Mouse (Mus musculus) kidney, adult 9 months (tissue): ENCODE results near the gene Trim14.
"Not testable (repeated sequence)": the region's sequence is repeated elsewhere in the genome, so short reads cannot be mapped to it uniquely, and the experiment has no call there.

ENCODE experiments used
- DNase-seq: peaks from one replicate; pipeline ENCODE4 v3.0.0; 2022

The Trim14 gene

GRCm38 (mm10) chr4:46535840-46536361 is at the start of gene Trim14:
Gene Trim14, minus strand, starts transcription at chr4:46536141.
- peak; percentile 41 for DNase-seq

- no peak for DNase-seq
Observed at GRCm38 (mm10) chr4:46585041-46585810, 49.3 kb upstream of the Trim14 start.

DNA sequence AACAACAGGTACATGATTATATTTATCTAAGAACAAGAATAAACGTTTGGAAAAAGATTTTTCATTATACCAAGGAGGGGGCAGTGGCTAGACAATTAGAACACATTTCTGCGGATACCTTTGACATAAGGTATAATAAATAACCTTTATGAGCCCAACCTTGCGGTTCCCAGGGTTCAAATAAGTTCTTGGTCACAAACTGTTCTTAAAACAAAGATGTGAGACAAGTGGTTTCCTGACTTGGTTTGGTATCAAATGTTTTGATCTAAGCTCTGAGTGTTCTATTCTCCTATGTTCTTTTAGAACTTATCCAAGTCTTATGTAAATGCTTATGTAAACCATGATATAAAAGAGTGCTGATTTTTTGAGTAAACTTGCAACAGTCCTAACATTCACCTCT is 48.6 kb upstream of the Trim14 start:
- not testable (repeated sequence) for DNase-seq

GRCm38 (mm10) chr4:46584084-46584483 is 48.1 kb upstream of the Trim14 start:
- not testable (repeated sequence) for DNase-seq

DNA sequence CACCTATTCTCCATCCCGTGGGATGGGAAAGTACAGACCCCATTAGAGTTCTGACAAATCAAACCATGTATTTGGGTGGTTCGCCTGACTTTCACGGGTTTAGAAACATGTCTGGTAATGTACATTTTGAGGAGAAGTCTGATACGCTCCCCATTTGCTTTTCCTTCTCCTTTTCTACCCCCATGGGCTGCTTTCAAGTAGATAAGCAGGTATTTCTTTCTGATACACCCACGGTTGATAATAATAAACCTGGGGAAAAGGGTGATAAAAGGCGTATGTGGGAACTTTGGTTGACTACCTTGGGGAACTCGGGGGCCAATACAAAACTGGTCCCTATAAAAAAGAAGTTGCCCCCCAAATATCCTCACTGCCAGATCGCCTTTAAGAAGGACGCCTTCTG is 46.1 kb upstream of the Trim14 start:
- DNase-seq, result not testable (repeated sequence)

DNA sequence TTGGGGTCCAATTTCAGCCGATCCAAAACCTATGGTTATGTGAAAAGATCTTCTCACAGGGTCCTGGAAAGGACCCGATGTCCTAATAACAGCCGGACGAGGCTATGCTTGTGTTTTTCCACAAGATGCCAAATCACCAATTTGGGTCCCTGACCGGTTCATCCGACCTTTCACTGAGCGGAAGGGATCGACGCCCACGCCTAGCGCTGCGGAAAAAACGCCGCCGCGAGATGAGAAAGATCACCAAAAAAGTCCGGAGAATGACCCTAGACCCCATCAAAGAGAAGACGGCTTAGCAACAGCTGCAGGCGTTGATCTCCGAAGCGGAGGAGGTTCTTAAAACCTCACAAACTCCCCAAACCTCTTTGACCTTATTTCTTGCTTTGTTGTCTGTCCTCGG is 45.6 kb upstream of the Trim14 start:
- DNase-seq, result not testable (repeated sequence)

DNA sequence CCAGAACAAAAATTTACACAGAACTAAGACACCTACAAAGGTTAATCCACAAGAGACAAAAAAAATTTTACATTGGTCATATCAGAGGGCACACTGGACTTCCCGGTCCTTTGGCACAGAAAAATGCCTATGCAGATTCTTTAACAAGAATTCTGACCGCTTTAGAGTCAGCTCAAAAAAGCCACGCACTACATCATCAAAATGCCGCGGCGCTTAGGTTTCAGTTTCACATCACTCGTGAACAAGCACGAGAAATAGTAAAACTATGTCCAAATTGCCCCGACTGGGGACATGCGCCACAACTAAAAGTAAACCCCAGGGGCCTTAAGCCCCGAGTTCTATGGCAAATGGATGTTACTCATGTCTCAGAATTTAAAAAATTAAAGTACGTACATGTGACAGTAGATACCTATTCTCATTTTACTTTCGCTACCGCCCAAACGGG is 44.9 kb upstream of the Trim14 start:
- DNase-seq, result not testable (repeated sequence)

- DNase-seq, result not testable (repeated sequence)
Observed at GRCm38 (mm10) chr4:46578796-46579346, 42.9 kb upstream of the Trim14 start.

DNA sequence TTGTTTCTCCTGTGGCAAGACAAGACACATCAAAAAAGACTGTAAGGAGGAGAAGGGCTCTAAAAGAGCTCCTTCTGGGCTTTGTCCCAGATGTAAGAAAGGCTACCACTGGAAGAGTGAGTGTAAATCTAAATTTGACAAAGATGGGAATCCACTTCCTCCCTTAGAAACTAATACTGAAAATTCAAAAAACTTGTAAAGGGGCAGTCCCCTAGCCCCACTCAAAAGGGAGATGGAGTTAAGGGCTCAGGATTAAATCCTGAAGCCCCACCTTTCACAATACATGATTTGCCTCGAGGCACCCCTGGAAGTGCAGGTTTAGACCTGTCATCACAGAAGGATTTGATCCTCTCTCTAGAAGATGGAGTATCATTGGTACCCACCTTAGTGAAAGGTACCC is 42.3 kb upstream of the Trim14 start:
- no peak for DNase-seq

DNA sequence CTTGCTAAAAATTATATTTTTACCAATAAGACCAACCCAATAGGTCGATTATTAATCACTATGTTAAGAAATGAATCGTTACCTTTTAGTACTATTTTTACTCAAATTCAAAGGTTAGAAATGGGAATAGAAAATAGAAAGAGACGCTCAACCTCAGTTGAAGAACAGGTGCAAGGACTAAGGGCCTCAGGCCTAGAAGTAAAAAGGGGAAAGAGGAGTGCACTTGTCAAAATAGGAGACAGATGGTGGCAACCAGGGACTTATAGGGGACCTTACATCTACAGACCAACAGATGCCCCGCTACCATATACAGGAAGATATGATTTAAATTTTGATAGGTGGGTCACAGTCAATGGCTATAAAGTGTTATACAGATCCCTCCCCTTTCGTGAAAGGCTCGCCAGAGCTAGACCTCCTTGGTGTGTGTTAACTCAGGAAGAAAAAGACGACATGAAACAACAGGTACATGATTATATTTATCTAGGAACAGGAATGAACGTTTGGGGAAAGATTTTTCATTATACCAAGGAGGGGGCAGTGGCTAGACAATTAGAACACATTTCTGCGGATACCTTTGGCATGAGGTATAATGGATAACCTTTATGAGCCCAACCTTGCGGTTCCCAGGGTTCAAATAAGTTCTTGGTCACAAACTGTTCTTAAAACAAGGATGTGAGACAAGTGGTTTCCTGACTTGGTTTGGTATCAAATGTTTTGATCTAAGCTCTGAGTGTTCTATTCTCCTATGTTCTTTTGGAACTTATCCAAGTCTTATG is 39.8 kb upstream of the Trim14 start:
- not testable (repeated sequence) for DNase-seq

GRCm38 (mm10) chr4:46574841-46575240 is 38.9 kb upstream of the Trim14 start:
- DNase-seq, result no peak

- no peak for DNase-seq
Observed at GRCm38 (mm10) chr4:46574024-46574753, 38.2 kb upstream of the Trim14 start.

DNA sequence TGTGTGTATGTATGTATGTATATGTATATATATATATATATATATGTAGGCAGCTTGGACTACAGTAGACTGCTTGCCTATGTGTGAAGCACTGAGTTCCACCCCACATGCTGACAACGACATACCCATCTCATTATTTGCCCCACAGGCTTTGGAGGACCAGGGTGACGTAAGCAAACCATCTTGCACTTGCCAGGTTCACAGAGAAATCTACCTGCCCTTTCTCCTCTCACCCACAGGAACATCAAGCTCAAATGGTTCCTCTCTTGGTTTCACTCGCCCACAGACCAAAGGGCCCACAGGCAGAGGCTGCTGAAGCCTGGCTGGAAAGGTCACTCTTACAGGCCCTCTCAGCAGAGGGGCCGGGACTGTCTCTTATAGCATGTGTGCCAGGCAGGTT is 36.7 kb upstream of the Trim14 start:
- no peak for DNase-seq

DNA sequence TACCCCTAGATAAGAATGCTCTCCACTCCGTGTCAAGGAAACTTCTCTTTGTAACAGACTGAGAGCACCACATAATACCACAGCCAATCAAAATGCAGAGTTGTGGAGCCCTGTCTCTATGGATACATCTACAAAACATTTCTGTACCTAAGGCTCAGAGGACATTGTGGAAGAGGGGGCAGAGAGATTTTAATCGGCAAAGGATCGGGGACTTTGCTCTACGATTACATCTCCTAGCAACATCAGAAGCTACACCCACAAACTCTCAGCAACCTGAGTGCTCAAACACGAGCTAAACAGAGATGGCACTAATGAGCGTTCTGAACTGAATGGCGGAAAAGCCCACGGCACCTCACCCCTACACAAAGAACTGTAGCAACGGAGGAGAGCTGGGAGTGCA is 35.8 kb upstream of the Trim14 start:
- no peak for DNase-seq

DNA sequence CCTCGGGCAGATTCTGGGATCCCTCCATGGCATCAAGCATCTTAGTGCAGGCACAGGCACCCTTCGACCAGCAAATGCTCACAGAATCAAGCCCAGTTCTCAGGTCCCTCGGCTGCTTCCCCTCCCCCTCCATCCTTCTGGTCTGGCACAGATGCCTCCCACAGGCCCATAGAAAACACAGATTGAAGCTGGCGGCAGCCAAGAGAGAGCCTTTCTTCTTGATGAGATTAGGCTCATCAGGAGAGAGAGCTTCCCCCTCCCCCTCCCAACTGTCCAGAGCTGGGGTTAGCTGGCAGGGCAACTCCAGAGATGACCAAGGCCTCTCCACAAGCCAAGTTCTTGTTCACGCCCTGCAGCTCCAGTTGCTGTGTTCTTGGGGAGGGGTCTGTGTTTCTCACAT is 33.7 kb upstream of the Trim14 start:
- no peak for DNase-seq

GRCm38 (mm10) chr4:46568169-46568568 is 32.2 kb upstream of the Trim14 start:
- no peak for DNase-seq

GRCm38 (mm10) chr4:46566931-46567671 is 31.2 kb upstream of the Trim14 start:
- DNase-seq, result no peak

DNA sequence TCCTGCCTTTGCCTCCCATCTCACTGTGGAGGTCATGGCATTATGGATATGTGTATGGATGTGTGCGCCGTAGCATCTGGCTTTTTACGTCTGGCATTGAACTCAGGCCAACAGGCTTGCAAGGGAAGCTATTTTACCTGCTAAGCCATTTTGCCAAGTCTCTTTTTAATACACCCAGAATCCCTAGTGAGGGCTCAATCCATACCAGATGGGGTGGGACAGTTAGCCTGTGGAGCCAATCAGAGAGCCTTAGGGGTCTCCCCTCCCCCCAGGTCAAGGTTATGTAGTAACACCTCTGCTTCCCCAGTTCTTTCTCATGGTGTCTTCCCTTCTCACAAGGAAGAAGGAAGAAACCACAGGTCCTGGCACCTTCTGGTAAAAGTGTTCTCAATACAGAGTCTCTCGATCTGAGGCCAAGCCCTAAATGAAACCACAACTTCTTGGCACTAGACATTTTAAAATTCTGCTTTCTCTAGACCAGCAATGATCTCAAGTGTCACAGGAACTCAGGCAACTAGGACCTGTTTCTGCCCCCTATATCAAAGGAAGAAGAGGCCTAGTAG is 29.5 kb upstream of the Trim14 start:
- no peak for DNase-seq

- DNase-seq, result no peak
Observed at GRCm38 (mm10) chr4:46564247-46564646, 28.3 kb upstream of the Trim14 start.

- no peak for DNase-seq
Observed at GRCm38 (mm10) chr4:46563847-46564246, 27.9 kb upstream of the Trim14 start.

GRCm38 (mm10) chr4:46562841-46563240 is 26.9 kb upstream of the Trim14 start:
- no peak for DNase-seq

DNA sequence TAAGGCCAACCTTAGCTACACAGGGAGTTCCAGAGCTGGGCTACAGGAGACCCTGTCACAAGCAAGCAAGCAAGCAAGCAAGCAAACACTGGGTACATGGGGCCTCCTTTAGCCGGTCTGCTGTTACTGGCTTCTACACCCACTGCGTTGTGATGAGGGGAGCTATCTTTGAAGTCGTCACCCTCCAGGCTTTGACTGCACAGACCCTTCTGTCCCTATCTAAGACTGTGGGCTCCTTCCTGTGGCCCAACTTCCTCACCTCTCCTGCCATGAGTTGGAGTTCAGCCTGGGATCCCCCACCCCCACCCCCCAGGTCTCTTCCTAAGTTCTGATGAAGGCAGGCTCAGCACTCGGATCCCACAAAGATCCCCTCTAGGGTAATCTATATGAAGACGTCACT is 26.1 kb upstream of the Trim14 start:
- DNase-seq, result no peak
